Comparison of ENCODE assay signal across 16 mouse cellular contexts in the genomic region with DNA sequence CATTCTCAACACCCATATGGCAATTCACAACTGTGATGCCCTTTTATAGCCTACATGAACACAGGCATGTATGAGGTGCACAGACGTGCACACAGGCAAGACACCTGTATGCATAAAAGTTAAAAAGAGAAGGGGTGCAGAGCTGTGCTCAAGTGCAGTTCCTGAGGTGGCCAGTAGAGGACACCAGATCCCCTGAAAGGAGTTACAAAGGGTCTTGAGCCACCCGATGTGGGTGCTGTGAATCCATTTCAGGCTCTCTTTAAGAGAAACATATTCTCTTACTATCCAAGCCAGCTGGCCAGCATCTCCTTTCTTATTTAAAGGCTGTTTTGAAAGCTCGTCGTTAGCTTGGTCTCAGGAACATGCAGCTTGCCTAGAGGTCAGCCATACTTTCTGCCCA. TPM values are rescaled to one million over a fixed set of nuclear protein-coding genes. Genes with fewer than 3 reads are reported as not detected.
DNase-seq lines count a peak whose midpoint lies in the region; ATAC-seq and TF ChIP-seq lines count a peak whose summit lies in the region.
"Had no signal": no experiment of that assay in that cellular context is flagged by ENCODE, and none has a peak within 500 bp of the region (broad histone marks: within the 10 kb centered on the region; RNA-seq: fewer than 3 reads in every experiment).

No protein-coding gene starts in this region.

- H3K4me3 ChIP-seq in left cerebral cortex, adult 2 months = no peak overlapping the region
- H3K4me3 ChIP-seq: erythroblast, embryonic 14.5 days; hindbrain, embryonic 13.5 days had no signal

- H3K27ac ChIP-seq in left cerebral cortex, adult 2 months = no peak overlapping the region
- H3K27ac ChIP-seq: hindbrain, embryonic 13.5 days had no signal

- DNase-seq in CD4-positive, CD25-positive, alpha-beta regulatory T cell, adult 2 months (ENCODE audit: low read depth, low spot score) = peak; percentile 51
- DNase-seq in left cerebral cortex, adult 2 months (ENCODE audit: extremely low spot score in 1 of 2, low spot score in 2 of 2) = no peak
- DNase-seq in left cerebral cortex, adult 11 months (ENCODE audit: low spot score) = no peak
- DNase-seq in B cell, adult 2 months = peak; percentile 50
- DNase-seq in brain, embryonic 14.5 days (ENCODE audit: low read depth) = no peak
- DNase-seq in layer of hippocampus, adult 11-12 months (ENCODE audit: low spot score) = no peak
- DNase-seq in heart, postnatal 14 days = no peak
- DNase-seq: cerebellum, adult 8-10 months; kidney, postnatal 4 days; right cerebral cortex, postnatal 14 days had no signal

- no peak for ATAC-seq in CD4-positive, CD25-positive, alpha-beta regulatory T cell, adult 4 months

- TF ChIP-seq POLR2A in brain, embryonic 14.5 days (IDR thresholded peaks at IDR 0.05; ENCODE audit: borderline replicate concordance, extremely low read depth, insufficient read depth, insufficient read length, poor library complexity, severe bottlenecking) = no peak

- intact Hi-C loops in left cerebral cortex, adult 2 months (cut with DNase I) = loop anchor here (1.0 kb wide), 1 partner anchor 104 kb away; no protein-coding TSS in a partner anchor
- intact Hi-C loops in heart, postnatal 14 days (cut with DNase I) = no loop called here

- peak; percentile 61 for TF ChIP-seq CTCF in left cerebral cortex, adult 2 months (IDR thresholded peaks at IDR 0.05)
- peak; percentile 52; the same call in 1 of the 2 replicates for TF ChIP-seq CTCF in brain, embryonic 14.5 days (IDR thresholded peaks at IDR 0.05; ENCODE audit: borderline replicate concordance, extremely low read depth, insufficient read depth, insufficient read length)

RNA-seq across cellular contexts. Expression of gene Nubp1, which starts 5.1 kb away (rescaled TPM):
- 10 to 100 TPM; 42.5 to 52.4 TPM for polyA plus RNA-seq in CD4-positive, CD25-positive, alpha-beta regulatory T cell, adult 4 months (2017; shearing (Covaris generic))
- total RNA-seq in left cerebral cortex, adult 2 months (2021) = 10 to 100 TPM; 16.9 to 17.5 TPM
- 43.1 and 50.7 TPM in 2 replicates for polyA plus RNA-seq in brain, embryonic 14.5 days (2012; rRNA removed)
- total RNA-seq in heart, postnatal 14 days (2021) = 1 to 10 TPM; 8.5 to 8.7 TPM

RNA-seq across cellular contexts. Expression of gene Tekt5, which starts 21.6 kb away (rescaled TPM):
- not detected for polyA plus RNA-seq in CD4-positive, CD25-positive, alpha-beta regulatory T cell, adult 4 months (2017; shearing (Covaris generic))
- total RNA-seq in left cerebral cortex, adult 2 months (2021) = 1 to 10 TPM; 7.9 to 9.2 TPM
- polyA plus RNA-seq in brain, embryonic 14.5 days (2012; rRNA removed) = 3.8 and 6.5 TPM in 2 replicates
- under 1 TPM; 0.14 to 0.22 TPM for total RNA-seq in heart, postnatal 14 days (2021)
- total RNA-seq: gastrocnemius, adult 18-20 months; megakaryocyte, adult 5-6 weeks had no signal
- polyA plus RNA-seq: erythroblast, embryonic 14.5 days; limb, embryonic 11.5 days had no signal

RNA-seq across cellular contexts. Expression of gene Tvp23a, which starts 30.3 kb away (rescaled TPM):
- 1 to 10 TPM; 1.4 to 1.7 TPM for polyA plus RNA-seq in CD4-positive, CD25-positive, alpha-beta regulatory T cell, adult 4 months (2017; shearing (Covaris generic))
- 10 to 100 TPM; 27.2 to 27.3 TPM for total RNA-seq in left cerebral cortex, adult 2 months (2021)
- 49.6 and 55.0 TPM in 2 replicates for polyA plus RNA-seq in brain, embryonic 14.5 days (2012; rRNA removed)
- total RNA-seq in heart, postnatal 14 days (2021) = under 1 TPM; 0.29 to 0.41 TPM
- polyA plus RNA-seq: erythroblast, embryonic 14.5 days had no signal

Comparison
In these comparisons a context has a peak if more than half of its experiments do, and no peak if none do; other contexts are left out.
1. DNase-seq: peak in CD4-positive, CD25-positive, alpha-beta regulatory T cell, adult 2 months (single experiment) and B cell, adult 2 months (2 of 2); none in left cerebral cortex, adult 2 months (0 of 2), left cerebral cortex, adult 11 months (single experiment), brain, embryonic 14.5 days (single experiment), layer of hippocampus, adult 11-12 months (single experiment) and heart, postnatal 14 days (0 of 2).
2. RNA of gene Tekt5, which starts 21.6 kb away (total RNA-seq): 7.9 to 9.2 TPM in left cerebral cortex, adult 2 months; 0.14 to 0.22 TPM in heart, postnatal 14 days; every median in the first group is over 4 times any median in the second.
3. RNA of gene Tvp23a, which starts 30.3 kb away (total RNA-seq): 27.2 to 27.3 TPM in left cerebral cortex, adult 2 months; 0.29 to 0.41 TPM in heart, postnatal 14 days; every median in the first group is over 10 times any median in the second.